Mouse (Mus musculus) CD4-positive, CD25-positive, alpha-beta regulatory T cell, adult 4 months (primary cell): ENCODE results near the gene Plxna2. TPM values are rescaled to one million over a fixed set of nuclear protein-coding genes. Genes with fewer than 3 reads are reported as not detected.

Source experiments
- ATAC-seq: one replicate; pipeline ENCODE4 v1.8.0; 2017
- polyA plus RNA-seq, 2 experiments: library from polyadenylated mRNA; unstranded; fragments of 100-300 nt; shearing (Covaris generic); gene quantifications; one replicate each; pipeline ENCODE4 v1.2.1; 2017

Plxna2 gene
- polyA plus RNA-seq, 2 experiments from 2014 or later, result not detected

DNA sequence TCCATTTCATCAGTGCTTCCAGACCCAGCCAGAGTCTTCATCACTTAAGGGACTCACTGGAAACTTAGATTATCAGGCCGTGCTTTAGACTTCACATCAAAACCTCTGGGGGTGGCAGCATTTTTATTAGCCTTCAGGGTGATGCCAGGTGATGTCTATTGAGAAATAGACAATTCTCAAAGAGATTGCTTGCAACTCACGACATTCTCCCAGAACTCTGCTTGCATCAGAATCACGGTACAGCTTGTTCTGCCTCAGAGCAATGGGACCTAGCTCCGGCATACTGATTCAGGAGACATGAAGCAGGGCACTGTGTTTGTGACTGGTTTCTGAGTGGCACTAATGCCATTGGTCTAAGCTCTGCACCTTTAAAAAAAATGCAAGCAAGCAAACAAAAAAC is 218.7 kb downstream of the Plxna2 start:
- no peak for ATAC-seq

DNA sequence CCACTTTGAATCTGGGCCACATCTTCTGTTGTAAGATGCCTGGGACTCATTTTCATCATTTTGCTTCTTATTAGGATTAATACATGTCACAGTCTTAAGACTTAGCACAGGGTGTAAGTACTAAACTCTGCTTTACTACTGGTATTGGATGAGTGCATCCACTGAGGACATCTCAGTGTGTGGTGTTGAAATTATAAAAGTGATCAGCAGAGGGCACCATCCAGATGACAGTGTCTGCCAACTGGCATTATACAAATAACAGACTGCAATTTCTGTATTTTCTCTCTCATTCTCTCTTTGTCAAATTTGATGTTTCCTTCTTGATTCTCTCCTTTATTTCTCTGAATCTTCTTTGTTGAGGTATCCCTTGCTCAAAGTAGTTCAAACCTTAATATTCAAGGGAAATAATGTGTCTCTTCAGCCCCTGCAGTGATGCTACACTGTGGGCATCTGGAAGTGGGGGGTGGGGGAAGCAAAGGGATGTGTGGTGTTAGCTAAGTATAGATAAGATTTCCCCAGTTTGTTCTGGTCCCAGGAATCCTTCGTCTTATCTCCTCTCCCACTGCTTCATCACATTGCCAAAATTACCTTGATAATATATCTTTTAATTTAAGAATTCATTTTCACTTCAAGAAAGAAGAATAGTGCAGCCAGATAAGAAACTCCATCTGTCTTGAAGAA is 221.4 kb downstream of the Plxna2 start:
- ATAC-seq, result no peak

- ATAC-seq, result no peak
Measured at GRCm38 (mm10) chr1:194843020-194843419, 225.0 kb downstream of the Plxna2 start.

DNA sequence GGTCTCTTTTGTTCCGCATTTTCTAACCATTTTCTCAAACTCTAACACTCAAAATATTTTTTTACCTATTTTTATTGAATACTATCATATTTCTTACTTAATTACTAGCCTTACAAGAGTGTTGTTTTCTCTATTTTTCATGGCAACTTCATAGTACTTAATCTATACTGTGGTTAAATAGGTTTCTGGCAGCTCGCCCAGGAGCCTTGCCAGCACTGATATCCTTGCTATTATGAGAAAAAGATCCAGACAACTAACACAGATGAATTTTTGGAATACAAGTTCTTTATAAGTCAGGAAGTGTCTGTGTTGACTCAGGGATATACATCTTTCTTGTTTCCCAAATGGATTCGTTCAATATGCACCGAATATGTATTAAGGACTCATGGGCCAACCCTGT is 229.0 kb downstream of the Plxna2 start:
- no peak for ATAC-seq

DNA sequence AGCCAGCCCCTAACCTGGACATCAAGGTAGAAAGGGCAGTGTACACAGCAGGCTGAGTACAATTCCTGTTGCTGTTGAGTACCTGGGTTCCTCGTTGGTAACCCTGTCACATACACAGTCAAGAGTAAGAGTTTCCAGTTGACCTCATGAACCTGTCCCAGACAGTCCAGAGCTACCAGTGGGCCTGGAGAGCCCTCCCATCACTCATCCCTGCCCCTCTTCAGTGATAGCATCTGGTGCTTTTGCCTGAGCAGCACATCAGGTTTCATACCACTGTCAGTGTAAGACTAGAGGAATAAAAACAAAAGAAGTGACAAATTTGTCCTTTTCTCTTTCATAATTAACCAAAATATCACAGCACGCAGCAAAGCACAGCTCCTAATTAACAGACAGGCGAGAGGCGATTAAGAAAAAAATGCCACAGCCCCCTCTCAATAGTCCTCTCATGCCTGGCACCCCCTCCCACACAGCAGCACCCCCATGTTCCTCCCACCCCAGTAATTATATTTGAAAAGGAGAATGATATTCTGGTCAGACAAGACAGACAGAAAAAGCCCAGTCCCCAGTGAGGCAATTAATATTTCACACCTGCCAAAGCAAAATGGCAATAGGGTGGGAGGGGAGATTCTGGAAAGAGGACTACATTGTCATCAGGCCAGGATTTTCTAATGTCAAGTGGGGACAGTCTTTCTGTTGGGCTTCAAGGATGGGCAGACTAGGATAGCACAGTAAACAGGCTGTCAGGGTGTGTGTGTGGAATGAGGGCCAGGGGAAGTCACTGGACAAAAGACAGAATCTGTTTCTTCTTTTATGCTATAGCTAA is 233.4 kb downstream of the Plxna2 start:
- ATAC-seq, result no peak

DNA sequence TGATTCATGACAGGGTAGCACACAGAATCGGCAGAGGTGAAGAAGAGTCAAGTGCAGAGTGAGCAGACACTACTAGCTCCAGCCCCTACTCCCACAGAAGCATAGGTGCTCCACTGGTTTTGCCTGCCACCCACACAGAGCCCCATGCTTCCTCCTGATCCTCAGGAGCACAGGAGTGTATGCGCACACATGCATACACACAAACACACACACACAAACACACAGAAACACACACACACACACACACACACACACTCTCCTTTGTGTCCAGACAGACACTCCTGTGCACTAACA is 234.0 kb downstream of the Plxna2 start:
- no peak for ATAC-seq
